Mouse (Mus musculus) c-Kit-positive CD71-positive TER-119-negative erythroid progenitor cells, embryonic 14.5 days (primary cell): ENCODE data around the gene Kcna10.

Experiments used
- DNase-seq: peaks from one replicate; pipeline ENCODE4 v3.0.0-alpha.2; 2013; ENCODE audit warnings: low read depth

Kcna10 gene

GRCm38 (mm10) chr3:107182756-107183155, at the start of gene Kcna10:
TSS of gene Kcna10 (plus strand) at chr3:107183056.
- DNase-seq: no peak

- DNase-seq: no peak
These were observed 48.4 kb upstream of the Kcna10 start for GRCm38 (mm10) chr3:107134457-107134856.

- no peak for DNase-seq
These were observed 35.7 kb upstream of the Kcna10 start for GRCm38 (mm10) chr3:107147126-107147525.

GRCm38 (mm10) chr3:107149006-107149405, 33.9 kb upstream of the Kcna10 start:
- DNase-seq: no peak

GRCm38 (mm10) chr3:107150469-107150868, 32.4 kb upstream of the Kcna10 start:
- DNase-seq: no peak

GRCm38 (mm10) chr3:107150872-107151540, 31.9 kb upstream of the Kcna10 start:
- no peak for DNase-seq

- no peak for DNase-seq
These were observed 28.8 kb upstream of the Kcna10 start for GRCm38 (mm10) chr3:107153772-107154655.

GRCm38 (mm10) chr3:107158856-107159255, 24.0 kb upstream of the Kcna10 start:
- no peak for DNase-seq

GRCm38 (mm10) chr3:107159418-107159817, 23.4 kb upstream of the Kcna10 start:
- DNase-seq: no peak

GRCm38 (mm10) chr3:107159859-107160324, 23.0 kb upstream of the Kcna10 start:
- DNase-seq: no peak

GRCm38 (mm10) chr3:107162741-107163140, 20.1 kb upstream of the Kcna10 start:
- DNase-seq: no peak

GRCm38 (mm10) chr3:107169552-107169951, 13.3 kb upstream of the Kcna10 start:
- DNase-seq: no peak

GRCm38 (mm10) chr3:107171964-107172363, 10.9 kb upstream of the Kcna10 start:
- DNase-seq: no peak

GRCm38 (mm10) chr3:107172556-107172955, 10.3 kb upstream of the Kcna10 start:
- DNase-seq: no peak

- DNase-seq: no peak
These were observed 7.4 kb upstream of the Kcna10 start for GRCm38 (mm10) chr3:107175486-107175885.

- DNase-seq: no peak
These were observed 6.4 kb upstream of the Kcna10 start for GRCm38 (mm10) chr3:107176501-107176900.

GRCm38 (mm10) chr3:107180860-107181259, 2.0 kb upstream of the Kcna10 start:
- no peak for DNase-seq

GRCm38 (mm10) chr3:107183178-107183577, 322 bp downstream of the Kcna10 start:
- DNase-seq: no peak

- no peak for DNase-seq
These were observed 2.7 kb downstream of the Kcna10 start for GRCm38 (mm10) chr3:107185597-107185996.

GRCm38 (mm10) chr3:107187022-107187421, 4.2 kb downstream of the Kcna10 start:
- DNase-seq: no peak

- DNase-seq: no peak
These were observed 5.5 kb downstream of the Kcna10 start for GRCm38 (mm10) chr3:107188226-107188899.
